Mouse (Mus musculus): ENCODE data around the gene Tgfb3.

Gene Tgfb3

DNA sequence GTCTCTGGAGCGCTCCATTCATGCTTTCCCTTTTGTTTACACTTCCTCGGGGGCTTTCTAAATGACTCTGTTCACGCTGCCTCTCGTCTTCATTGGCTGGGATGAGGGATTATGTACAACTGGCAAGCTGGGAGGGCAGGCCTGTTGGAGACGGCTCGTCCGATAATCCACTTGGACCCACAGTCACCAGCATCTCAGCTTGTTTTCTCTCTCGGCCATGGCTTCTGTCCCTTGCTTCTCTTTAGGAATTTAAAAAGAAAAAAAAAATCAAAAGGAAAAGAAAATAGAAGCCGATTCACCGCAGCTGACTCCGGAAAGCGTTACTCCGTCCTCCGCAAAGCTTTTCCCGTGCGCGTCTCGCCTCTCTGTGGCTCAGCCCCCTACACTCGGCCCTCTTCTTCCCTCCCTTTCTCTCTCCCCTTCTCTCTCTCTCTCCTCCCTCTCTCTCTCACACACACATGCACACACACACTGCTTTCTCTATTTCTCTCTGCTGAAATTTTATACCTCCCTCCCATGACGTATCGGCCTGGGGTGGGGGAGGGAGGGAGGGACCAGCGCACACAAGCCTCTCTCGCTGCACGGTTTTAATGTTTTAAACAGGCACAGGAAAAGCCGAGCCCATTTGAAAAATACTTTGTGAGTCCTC lies at the start of gene Tgfb3:
Gene Tgfb3, minus strand, starts transcription at position 489 of the 649 bp plus-strand sequence.
- DNase-seq, result peak; percentile 53 to 64

DNA sequence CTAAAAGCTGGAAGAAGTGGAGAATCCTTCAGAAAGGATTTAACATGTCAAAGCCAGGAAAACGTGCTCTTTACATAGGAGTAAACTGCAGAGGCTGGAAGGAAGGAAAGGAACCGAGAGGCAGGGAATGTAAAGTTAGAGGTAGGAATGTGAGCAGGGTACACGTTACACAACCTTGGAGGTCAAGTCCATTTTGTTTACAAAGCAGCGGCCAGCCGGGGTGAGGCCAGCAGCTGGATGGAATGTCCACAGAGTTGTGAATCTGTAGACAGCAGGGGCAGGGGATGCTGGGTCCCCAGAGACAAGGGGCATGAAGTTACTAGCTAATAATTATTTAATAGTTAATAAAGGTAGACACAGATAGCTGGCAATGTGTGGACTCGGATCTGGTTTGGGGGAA lies 49.3 kb upstream of the Tgfb3 start:
- peak; percentile 69 to 83 for DNase-seq

DNA sequence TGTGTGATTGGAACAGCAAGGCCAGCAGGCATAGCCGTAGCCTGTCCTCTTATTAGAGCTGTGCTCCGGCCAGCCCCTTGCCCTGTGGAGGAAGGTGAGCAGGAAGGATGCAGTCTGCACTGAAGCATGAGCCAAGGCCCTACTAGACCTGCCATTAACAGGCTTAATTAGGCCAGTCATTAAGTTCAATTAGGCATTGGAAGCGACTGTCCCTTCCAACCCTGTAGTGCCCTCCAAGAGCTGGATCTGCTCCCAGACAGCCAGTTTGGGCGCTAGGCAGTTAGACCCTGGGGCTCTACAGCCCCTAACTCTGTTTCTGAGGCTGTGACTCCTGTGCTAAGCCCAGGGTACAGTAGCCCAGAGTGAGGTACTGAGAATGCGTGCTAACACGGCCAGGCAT lies 45.2 kb upstream of the Tgfb3 start:
- DNase-seq, result no peak

DNA sequence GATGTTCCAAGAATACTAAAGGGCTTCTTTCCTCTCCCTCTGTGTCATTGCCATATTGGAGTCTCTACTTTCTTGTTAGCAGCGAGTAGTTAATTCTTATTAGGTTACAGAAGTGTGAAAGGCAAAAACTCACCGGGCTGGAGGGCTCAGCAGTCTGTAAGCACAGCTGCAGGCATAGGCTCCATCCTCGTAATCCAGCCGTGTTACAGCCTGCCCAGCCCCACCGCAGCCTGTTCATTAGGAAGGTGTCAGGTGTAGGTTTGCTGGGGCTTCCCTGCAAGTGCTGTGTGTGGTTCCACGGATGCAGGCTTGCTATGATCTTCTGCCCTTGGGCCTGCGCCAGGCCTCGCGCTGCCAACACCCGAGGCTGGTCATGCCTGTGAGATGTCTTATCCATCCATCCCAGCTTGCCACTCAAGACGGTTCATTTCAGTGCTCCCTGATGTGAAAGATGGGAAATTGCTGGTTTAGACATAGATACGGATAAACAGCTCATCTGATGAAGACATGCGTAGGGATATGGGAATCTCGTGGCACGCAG lies 37.5 kb upstream of the Tgfb3 start:
- DNase-seq, result no peak

DNA sequence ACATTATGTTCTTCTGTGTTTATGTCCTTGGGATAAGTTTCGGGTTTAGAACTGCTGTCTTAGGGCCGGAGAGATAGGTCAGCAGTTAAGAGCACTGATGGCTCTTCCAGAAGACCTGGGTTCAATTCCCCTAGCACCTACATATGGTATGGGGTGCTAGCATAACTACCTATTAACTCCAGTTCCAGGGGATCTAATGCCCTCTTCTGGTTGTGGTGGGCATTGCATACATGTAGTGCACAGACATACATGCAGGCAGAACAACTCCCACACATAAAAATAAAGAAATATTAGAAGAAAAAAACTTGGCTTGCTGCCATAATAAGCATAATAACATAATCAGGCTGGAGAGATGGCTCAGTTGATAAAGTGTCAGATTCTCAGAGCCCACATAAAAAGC lies 31.8 kb upstream of the Tgfb3 start:
- DNase-seq, result peak in 1 of 2 experiments; percentile 33

DNA sequence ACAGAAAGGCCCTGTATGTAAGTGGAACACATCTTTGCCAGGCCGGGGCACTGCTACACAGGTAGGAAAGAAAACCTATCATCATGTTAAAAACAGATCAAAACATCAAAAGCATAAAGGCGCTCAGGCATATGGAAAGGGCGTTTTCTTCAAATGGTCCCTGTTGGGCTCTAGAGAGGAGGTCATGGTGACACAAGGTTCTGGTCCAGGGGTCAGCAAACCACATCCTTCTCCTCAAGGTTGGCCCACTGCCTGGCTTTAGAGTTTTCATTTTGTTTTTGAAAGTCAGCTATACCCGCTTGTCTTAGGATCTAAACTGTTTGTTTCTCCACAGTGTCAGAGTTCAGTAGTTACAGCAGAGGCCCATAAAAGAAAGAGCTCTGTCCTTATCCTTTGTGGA lies 30.7 kb upstream of the Tgfb3 start:
- DNase-seq, result no peak

DNA sequence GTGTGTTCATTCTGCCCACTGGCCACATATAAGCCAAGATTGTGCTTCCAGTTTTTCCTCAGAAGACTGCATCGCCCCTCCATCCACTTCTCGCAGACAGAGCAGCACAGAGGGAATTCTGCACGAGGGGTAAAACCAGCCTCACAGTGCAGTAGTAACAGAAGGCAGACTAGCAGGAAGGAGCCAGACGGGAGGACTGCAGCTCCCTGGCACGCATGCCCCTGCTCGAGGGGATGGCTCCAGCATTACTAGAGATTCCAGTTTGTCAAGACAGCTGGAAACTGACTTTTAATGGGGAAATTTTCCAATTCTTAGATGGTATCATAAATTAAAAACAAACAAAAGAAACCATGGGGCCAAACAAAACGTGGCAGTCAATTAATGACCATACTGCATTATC lies 28.8 kb upstream of the Tgfb3 start:
- DNase-seq, result no peak

DNA sequence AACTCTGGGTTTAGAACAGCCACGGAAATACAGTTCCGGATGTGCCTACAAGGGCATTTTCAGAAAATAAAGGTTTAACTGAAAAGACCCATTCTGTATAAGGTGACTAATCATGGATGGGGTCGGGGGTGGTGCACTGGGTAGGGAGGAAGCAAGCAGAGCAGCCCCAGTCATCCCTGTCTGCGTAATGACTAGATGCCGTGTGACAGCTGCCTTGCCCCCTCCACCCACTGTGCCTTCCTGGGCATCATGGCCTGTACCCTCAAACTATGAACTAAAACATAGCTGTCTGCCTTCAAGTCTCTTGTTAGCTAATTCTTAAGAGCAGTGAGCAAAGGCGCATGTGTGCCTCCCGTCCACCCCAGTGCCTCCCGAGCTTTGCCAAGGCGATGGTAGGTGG lies 27.2 kb upstream of the Tgfb3 start:
- DNase-seq, result no peak

DNA sequence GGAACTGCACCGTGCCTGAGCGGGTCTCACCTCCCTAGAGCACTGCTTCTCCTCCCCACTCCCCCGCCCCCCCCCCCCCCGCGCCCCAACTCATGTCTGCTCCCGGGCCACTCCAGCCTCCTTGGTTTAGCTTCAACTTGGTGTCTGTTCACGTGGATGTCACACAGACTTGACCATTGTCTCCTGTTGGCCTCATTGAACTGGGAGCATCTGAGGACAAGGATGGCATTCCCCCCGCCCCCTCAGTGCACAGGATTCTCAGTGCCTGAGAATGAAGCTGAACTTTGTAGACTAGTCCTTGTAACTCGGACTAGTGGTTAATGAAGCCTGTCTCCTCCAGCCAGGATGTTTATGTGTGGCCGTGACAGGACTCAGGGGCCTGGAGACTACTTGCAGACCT lies 26.7 kb upstream of the Tgfb3 start:
- DNase-seq, result no peak

DNA sequence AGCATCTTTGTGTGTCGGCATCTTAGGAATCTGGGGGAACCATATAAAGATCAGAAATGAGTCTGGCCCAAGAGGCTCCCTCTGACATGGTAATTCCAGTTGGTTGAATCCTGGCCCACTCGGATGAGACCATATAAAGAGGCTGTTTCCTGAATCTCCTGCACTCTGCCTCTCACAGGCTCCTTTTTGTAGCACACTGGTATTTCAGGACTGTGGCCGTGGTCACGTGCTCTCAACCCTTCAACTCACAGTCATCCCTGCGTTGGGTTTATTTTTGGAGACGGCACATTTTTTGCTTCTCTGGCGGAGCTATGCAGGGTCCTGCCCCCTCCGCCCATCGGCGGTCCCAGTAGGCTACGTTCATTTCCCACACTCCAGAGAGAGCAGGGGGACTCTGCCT lies 25.5 kb upstream of the Tgfb3 start:
- peak; percentile 38 to 55 for DNase-seq

DNA sequence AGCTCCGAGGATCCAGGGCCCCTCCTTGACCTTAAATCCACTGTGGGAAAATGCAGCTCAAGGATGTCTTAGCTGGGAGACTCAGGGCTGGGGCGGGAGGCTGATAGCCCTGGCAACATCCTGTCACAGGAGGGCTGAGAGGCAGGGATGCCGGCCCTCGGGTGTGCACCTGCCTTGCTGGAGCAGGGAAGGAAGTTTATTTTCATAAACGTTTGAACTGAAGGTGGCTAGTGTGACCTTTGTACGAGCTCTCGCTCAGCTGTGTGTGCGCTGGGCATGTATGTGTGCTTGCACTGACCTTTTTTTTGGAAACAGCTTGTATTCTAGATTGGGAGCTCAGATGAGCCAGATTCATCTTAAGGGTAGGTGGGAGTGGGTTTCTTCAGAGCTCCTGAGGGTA lies 25.0 kb upstream of the Tgfb3 start:
- no peak for DNase-seq

DNA sequence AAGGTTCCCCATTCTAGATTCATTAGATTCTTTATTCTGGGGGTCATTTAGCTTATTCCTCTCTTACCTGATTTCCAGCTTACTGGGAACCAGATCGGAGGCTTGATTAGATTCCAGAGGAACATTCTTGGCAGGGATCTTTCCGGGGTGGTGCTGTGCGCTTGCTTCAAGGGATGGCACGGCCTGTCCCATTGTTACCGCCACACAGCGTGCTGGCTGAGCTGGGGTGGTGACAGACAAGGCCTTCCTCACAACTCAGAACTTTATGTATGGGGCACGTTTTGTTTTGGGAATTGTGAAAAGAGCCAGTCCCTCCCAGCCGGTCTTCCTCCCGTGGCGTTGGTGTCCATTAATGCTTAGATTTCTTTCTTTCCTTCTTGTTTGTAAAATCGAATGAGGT lies 24.6 kb upstream of the Tgfb3 start:
- DNase-seq, result peak; percentile 23 to 43

DNA sequence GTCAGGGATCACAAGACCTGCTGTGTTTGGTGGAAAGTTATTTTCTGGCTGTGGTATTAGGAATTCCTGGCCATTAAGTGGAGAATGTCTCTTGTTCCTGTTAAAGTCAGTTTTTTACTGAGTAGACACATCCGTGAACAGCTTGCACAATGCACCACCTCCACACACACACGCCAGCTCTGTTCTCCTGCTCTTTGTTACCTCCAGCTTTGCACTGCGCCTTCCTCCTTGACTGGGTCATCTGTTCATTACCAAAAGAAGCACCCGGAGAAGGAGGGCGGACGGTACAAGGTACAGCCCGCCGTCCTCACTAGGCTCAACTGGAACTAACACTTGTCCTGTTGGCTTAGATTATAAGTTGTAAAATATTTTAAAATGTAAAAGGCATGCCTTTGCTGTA lies 23.8 kb upstream of the Tgfb3 start:
- no peak for DNase-seq

DNA sequence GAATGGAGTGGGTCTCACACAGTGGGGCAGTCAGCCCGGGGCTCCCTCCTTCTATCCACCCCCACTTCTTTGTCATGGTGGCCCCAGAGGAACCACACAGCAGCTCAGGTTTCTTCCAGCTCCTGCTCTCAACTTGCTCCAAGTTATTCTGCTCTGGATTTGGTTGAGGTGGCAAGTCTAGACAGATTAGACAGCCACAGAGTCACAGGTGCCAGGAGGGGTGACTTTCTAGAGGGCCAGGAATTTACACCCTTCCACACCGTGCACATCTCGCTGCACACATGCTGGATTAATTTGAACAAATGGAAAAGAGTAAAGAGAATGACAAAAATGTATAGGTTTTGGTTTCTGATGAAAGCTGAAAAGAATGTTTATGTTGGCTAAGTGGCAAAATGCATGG lies 21.9 kb upstream of the Tgfb3 start:
- no peak for DNase-seq

DNA sequence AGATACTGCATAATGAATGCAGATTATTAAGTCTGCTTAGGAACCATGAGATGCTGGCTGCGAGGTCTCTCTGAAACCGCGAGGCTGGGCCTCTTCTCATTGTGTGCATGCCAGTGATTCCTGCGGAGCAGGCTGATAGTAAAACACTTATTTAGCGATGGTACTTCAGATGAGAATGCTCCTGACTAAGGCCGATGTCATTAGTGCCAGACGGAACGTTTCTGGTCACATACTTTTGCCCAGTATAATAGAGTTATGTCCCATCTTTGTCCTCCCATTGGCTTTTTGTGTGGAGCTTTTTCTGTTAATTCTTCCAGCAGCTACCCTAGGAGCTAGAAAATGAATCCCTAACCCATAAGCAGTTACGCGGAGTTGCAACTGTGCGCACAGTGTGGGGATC lies 18.9 kb upstream of the Tgfb3 start:
- peak; percentile 29 to 37 for DNase-seq

DNA sequence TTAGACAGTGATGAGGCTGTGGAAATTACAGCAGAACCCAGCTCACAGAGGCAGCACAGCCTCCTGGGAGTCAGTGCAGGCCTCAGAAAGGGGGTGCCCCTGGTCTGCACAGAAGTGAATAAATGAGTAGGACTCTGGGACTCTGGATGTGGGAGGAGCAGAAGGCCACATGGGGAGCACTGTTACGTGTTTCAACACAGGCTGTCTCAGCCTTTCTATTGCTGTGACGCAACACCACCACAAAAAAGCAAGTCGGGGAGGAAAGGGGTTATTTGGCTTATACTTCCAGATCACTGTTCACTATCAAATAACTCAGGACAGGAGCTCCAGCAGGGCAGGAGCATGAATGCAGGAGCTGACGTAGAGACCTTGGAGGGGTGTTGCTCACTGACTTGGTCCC lies 17.0 kb upstream of the Tgfb3 start:
- no peak for DNase-seq

DNA sequence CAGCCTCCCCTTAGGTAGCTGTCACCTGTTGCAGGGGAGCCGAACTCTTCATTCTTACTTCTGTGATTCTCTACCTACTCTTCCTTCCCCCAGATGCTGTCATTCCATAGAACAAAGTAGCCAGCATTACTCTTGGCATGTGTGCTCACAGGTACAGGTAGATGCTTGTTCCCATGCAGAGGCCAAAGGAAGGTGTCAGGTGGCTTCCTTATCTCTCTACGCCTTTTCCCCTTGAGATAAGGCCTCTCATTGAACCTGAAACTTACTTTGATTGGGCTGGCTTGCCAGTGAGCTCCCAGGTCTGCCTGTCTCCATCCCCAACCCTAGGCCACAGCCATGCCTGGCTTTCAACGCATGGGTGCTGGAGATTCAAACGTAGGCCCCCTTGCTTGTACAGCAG lies 15.2 kb upstream of the Tgfb3 start:
- DNase-seq, result no peak

DNA sequence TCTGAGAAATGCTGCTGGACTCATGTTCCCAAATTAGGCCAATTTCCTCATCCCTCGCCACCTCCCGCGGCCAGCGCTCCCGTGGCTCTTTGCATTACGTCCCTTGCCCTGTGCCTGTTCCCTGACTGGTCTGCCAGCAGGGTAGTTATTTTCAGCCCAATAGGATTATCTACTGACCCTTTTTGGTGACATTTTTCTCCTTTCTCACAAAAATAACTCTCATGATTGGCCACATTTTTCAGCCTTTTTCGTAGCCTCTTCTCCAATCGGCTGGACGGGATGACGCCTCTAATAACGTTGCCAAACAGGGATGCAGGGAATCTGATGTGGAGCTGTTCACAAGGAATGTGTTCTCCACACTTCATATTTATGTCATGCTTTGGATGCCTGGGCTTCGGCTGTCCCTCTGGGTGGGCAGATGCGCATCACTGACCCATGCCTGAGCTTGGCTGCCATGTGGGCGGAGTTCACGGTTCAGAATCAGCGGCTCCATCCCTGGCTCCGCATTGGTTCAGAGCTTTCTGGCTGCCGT lies 12.8 kb upstream of the Tgfb3 start:
- DNase-seq, result peak; percentile 69 to 72

DNA sequence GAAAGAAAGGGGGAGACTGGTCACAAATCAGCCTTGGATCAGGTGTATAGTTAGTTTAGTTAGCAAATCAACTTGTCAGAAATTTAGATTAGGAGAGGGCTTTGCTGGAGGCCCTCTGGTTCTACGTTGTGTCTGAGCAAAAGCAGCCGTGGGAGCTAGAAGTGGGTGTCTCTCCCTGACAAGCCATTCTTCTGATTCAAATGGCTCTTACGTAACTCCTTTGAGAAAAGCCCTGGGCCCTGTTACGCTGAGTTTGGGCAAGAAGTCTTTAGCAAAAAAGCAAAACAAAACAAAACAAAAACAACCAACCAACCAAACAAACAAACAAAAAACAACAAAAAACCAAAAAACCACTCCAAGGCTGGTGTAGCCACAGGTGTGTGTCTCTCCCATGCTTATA lies 11.9 kb upstream of the Tgfb3 start:
- peak in 1 of 2 experiments; percentile 25 for DNase-seq

DNA sequence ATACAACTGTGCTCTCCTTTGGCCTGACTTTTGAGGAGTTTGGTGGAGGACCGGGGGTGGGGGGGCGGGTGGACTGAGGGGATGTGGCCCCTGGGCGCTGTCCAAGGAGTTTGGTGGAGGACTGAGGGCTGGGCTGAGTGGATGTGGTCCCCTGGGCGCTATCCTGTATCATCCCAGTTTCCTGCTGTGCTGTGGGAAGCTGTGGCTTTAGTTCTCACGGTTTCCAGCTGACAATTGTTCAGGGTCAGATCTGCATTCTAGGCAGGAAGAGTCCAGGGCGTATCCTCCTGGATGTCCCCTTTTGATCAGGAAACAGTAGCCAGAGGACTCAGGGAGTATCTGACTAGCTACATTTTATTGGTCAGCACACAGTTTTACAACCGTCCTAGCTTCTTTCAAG lies 9.2 kb upstream of the Tgfb3 start:
- DNase-seq, result peak; percentile 15 to 50

DNA sequence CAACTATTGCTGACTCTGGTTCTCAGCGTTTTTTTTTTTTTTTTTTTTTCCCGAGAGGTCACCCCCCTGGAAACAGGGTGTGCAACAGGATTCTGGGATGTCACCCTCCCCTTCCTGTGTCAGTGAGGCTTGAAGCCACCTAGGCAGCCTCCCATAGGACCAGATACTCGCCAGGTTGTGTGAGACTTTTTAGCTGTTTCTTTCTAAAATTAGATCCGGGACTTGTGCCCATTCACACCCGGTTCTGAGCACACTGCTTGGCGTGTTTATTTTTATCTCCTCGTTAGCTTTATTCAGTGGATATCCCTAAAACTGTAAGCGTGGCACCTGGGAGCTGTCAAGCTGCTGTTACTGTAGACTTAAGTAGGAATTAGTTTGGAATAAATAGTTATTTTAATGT lies 7.7 kb upstream of the Tgfb3 start:
- DNase-seq, result no peak

DNA sequence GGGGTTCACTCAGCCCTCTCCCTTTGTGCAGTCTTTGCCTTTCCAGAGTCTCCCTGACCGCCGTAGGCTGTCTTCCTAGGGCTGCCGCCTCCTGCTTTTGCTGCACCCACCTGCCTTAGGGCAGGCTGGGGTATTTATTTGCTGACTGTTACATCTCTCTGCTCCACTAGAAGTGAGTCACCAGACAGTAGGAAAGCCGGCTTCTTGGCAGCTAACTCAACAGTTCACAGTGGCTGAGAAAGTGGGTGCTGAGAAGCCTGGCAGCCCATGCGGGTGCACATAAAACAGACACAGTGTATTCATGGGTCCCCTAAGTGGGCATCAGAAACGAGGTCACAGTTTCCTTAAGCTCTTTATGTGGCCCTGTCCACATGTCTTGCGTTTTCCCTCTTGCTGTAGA lies 7.0 kb upstream of the Tgfb3 start:
- no peak for DNase-seq

DNA sequence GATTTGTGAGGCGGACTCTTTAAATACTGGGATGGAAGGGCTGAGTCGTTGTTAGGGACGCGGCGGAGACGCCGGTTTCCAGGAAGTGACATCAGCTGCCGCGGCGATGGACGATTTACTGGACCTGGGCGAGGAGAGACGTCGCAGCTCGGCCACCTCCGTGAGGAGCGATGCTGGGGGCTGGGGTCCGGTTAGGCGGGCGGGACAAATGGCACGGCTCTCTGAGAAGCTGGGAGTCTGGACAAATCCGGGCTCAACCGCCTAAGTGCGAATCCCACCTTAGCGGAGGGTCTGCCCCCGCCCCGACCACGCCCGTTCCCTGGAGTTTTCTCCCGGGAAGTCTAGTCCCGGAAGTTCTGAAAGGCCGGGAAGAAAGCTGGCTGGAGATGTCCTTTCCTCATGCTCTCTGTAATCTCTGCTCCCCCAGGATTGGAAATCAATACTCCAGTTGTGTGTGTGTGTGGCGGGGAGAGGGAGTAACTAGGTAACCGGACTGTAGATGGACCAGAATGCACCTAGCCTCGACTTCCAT lies 3.7 kb upstream of the Tgfb3 start, which contains the start of gene Ift43:
Gene Ift43, plus strand, starts transcription at position 61 of the 532 bp plus-strand sequence.
- DNase-seq, result peak; percentile 87 to 89

DNA sequence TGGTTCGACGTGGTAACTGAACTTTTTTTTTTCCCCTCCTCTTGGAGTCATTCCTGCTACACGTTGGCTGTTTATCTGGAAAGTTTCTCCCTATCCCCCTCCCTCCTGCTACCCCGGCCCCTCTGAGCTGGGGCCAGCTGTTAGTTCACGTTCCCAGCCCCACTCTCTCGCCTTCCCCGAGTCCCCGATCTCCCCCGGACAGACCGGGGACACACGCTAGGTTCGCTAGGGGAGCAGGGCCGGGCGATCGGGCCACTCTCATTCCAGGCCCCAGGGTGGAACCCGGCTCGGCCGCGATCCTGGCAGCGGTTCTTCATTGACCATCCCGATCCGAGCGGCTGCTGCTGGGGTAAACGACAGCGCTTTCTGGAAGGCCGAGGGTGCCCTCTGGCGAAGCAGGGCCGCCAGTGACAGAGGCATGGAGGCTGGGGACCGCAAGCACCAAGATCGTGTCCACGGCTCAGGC lies 394 bp upstream of the Tgfb3 start:
- peak; percentile 91 to 94 for DNase-seq
